Mouse (Mus musculus): ENCODE measurements around the gene Mxi1. TPM values are rescaled to one million over a fixed set of nuclear protein-coding genes. Genes with fewer than 3 reads are reported as not detected.

Mxi1 gene
- total RNA-seq, 1 experiment from 2014 or later: 27.3 TPM

DNA sequence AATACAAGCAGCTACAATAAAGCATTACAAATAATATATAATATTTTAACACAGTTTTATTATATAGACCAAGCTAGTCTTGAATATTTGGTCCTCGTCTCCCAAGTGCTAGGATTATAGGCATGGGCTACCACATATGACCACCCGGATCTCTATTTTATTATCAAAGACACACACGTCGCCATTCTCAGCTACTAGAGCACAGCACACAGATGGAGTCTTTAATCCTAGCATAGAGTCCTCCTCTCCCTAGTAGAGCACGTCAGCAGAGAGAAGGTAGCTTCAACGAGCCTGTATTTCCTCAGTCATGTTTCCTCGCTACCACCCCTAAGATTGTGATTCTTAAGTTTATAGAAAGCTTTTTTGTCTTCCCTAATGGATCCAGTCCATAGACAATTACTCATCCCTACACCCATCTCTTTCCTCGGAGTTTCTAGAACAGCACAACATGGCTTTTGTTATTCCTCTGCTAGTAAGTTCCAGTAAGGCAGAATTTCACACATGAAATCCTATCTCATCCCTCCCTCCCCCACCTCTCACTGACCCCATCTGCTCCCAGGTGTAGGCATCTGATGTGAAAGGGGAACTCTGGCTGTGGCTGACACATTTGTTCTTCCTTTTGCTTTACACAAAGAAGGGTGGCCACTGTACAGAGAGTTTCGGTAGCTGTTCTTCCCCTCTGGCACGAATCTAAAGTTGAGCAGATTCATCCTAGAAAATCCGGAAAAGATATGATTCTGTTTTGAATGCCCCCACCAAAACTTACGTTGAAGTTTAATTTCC is 87.3 kb downstream of the Mxi1 start:
- no peak for DNase-seq

GRCm38 (mm10) chr19:53399213-53399612 is 88.9 kb downstream of the Mxi1 start:
- no peak for DNase-seq

DNA sequence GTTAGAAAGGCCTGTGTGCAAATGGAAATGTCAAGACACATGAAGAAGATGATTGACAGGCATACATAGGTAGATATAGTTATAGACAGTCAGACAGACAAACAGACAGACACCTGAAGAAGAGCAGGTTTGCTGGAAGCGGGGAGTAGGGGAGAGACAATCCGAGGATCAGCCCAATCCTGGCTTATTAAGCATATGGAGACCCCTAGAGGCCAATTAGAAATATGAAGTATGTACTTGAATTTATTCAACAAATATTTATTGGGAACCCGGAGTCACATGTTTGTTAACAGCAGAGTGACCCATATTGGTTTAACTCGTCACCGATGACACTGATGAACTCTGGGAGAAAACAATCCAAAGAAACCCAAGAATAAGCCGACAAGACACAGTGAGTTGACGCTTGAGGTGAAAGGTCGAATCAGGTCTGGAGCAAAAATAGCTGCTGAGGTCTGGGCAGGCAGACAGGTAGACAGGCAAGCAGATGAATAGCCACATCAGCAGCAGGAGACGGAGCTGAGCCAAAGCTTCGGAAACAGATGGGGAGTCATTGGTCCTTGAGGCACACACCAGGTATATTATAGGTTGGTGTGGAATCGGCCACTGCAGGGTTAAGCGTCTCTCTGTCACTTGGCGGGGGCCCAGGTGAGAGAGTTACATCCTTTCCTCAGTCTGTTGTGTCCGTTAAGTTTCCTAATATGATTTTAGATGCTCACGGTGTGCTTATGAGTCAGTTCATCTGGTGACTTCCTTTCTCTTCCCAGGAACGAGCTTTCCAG is 90.2 kb downstream of the Mxi1 start:
- DNase-seq: no peak

GRCm38 (mm10) chr19:53402741-53403432 is 92.6 kb downstream of the Mxi1 start:
- no peak for DNase-seq

DNA sequence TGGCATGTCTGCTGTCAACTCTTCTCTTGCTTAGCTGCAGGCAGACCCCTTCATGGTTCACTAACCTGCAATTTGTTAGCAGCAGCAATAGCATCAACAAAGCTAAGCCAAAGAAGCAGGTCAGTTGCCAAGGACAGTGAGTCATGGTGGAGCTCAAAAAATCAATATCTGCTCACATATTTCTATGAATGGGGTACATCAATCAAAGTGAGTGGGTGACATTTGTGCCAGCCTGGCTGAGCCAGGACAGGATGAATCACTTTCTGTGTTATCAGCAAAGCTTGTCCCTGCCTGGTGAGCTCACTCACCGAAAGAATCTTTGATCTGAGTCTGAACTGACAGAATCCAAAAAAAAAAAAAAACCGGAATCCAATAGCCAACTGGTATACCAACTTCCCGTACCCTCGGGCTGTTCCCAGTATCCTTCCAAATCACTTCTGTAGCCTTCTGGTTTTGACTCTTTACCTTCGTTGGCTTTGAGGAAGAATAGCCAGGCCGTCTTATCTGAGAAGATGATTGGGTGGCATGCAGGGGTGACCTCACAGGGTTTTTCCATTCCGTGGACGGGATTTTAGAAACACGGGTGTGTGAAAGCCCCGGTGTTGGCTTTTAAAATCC is 94.0 kb downstream of the Mxi1 start:
- peak; percentile 82 for DNase-seq

DNA sequence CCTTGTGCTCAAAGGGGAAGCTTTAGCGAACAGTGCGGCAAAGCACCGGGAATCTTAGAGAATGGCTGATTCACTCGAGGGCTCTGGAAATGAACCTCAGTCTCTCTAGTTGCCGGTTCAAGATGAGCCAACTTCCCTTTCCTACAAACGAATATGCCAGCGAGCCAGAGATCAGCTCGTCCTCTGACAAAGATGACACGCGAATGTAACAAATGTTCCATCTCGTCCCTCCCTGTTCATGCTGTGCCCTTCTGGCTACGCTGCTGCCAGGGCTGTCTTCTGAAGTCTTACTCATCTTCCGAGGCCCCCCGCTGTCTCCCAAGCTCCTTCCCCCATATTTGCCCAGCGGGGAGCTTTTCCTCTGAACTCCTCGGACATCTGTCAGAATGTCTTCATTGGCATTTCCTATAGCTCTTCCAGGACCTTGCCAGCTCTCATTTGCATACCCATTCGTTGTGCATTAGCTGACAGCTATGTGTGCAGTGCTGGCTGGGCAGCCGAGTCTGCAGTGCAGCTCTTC is 94.6 kb downstream of the Mxi1 start:
- DNase-seq: peak; percentile 41

DNA sequence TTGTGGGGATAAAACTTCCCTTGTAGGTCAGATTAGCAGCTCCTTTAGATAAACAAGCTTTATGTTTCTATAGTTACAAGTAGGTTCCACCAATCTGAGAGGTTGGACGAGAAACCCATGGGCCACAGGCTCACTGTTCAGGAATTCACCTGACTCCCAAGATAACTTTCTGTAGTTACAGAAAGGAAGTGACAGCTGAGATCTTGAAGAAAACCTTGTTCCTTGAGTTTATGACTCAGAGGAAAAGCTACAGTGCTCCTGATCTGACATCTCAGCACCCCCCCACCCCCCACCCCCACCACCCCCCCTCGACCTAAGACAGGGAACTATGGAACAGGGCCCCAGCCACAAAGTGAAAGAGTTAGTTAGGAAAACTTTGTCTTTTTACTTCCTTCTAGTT is 95.5 kb downstream of the Mxi1 start:
- DNase-seq: no peak

- DNase-seq: no peak
Measured at GRCm38 (mm10) chr19:53407350-53407749, 97.0 kb downstream of the Mxi1 start.

- no peak for DNase-seq
Measured at GRCm38 (mm10) chr19:53408398-53408797, 98.1 kb downstream of the Mxi1 start.

DNA sequence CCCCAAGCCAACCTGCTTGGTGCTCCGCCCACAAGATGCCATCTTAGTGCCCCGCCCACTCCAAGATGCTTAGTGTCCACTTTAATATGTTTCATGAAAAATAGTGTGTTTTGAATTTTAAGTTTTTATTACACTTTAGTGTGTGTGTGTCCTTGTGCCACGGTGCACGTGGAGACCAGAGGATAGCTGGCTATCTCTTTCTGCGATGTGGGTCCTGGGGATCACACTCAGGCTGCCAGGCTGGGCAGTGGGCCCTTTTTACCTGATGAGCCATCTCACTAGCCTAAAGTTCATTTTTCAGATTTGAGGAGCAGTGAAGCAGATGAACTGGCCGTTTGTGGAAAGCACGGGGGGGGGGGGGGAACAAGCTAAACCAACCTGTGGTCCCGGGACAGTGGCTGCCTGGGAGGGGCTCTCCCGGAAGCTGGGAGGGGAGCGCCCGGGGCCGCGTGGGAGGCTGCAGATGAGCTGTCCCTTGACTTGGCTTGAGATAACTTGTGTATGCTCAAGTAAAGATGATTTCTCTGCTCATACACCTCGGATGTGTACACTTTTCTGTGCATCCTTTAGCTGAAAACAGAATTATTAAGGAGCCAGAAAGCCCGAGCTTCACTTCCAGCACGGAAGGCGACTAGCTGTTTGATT is 99.5 kb downstream of the Mxi1 start:
- DNase-seq: no peak

- no peak for DNase-seq
Measured at GRCm38 (mm10) chr19:53412149-53412848, 102.0 kb downstream of the Mxi1 start.

DNA sequence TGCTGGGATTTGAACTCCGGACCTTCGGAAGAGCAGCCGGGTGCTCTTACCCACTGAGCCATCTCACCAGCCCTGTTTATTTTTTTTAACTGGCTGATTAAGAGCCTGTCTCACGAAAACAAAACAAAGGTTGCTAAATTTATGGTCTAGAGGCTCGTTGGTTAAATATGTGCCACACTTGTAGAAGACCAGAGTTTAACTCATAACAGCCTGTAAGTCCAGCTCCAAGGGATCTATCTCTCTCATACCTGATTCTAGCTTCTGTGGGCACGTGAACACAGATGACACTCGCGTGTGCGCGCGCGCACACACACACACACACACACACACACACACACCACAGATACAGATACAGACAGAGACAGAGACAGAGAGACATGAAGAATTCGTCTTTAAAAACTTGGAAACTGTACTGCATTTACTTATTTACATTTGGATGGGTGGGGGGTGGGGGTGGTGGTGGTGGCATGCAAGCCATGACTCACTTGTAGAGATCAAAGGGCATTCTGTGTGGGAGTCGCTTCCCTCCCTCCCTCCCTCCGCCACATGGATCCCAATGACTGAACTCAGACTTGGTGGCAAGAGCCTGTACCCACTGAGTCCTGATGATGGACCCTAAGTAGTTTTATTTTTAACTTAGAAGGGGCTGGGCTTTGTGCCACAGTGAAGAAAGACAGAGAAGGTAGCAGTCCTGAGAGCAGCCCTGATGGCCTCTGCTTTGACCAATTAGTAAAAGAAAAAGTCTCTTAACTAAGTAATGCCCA is 103.5 kb downstream of the Mxi1 start:
- no peak for DNase-seq

GRCm38 (mm10) chr19:53414650-53415049 is 104.3 kb downstream of the Mxi1 start:
- DNase-seq: no peak

GRCm38 (mm10) chr19:53415198-53415597 is 104.9 kb downstream of the Mxi1 start:
- no peak for DNase-seq

- peak; percentile 89 for DNase-seq
Measured at GRCm38 (mm10) chr19:53419834-53420233, 109.5 kb downstream of the Mxi1 start.

GRCm38 (mm10) chr19:53420924-53421582 is 110.7 kb downstream of the Mxi1 start:
- peak; percentile 80 for DNase-seq

GRCm38 (mm10) chr19:53421583-53422188 is 111.4 kb downstream of the Mxi1 start:
- DNase-seq: no peak

GRCm38 (mm10) chr19:53422358-53423308 is 112.3 kb downstream of the Mxi1 start:
- DNase-seq: no peak

Measured in adrenal gland, postnatal 14 days (tissue).